Mouse (Mus musculus) kidney, postnatal 25 days (tissue): ENCODE measurements at regions not wholly inside any gene's neighbourhood (a gene's known extent, or its start where the extent isn't known, plus 50 kb on each side); places are given as distances from the start of the nearest gene placed in this dataset.
A peak's percentile ranks its signal among the peaks of the same experiment; 100 is the strongest.

Experiments
- DNase-seq, 2 experiments: peaks; one replicate each; pipeline ENCODE4 v3.0.0; 2021; ENCODE audit warnings: mixed read lengths in 2 of 2

DNA sequence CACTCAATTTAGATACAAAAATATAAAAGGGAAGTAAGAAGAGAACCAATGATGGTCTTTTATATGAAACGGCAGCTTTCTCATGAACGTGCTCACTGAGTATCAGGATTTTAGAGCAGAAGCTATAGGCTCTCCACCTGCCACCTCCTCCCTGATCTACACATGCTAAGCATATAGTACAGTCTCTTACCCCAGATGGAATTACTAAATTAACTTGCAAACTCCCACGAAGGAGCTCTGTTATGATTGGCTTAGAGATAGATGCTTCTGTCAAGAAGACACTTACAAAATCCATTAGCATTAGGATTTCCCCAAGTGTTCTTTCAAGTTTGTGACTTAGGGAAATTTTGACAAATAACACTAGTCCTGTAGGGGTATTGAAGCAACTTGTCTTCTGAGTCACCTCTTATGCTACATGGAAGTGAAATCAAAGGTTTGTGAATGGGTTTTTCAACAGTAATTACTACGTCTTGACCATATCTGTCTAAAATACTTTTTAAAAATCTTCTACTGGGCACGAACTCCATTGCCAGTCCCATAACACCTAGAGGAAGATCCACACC is 60.6 kb downstream of the Crygs start:
- no peak for DNase-seq

DNA sequence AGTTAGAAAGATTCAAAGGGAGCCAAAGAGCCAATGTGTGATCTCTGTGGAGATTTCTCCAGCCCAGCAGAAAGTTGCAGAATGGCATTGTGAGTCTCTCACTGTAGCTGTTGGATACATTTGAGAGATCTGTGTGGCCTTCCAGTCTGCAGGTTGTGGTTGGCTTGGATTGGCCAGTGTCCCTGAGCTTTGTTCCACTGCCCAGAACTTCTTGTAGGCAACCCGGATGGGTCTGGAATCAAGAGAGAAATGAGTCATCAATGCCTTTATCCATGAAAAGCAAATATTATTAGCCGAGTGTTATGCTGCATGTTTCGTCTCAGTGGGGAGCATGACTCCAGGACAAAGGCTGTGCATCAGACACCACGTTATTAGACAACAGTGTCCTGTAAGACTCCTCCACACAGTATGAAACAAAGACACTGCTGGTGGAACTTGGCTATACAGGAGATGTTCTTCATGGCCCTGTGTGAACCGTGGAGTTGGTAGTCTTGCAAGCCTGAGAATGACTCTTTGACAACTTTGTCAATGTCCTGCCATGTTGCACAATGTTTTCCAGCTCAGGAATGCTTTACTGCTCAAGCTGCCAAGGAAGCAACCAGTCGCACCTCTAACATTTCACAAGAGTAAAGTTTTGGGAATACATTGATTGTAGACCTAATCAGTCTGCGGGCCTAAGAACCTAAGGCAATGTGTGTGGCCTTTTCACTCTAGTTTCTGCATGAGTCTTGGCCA is 67.1 kb downstream of the Crygs start:
- no peak for DNase-seq

DNA sequence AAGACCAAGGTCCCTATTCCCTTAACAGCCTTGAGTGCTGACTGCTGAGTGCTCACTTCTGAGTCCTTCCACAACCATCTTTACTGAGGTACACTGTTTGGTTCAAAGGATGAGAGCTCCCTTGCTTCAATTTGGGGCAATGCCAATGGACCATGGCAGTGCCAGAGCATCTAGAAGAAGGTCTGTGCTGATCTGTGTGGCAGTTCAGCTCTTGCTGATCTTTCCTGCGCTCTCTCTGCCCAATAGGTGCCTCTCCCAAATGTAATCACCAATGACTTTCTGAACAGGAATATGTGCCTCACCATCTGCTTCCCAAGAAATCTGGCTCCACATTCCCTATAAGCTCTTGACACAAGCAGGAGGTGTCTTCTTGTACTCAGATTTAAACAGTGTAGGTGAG is 67.9 kb downstream of the Crygs start:
- no peak for DNase-seq

DNA sequence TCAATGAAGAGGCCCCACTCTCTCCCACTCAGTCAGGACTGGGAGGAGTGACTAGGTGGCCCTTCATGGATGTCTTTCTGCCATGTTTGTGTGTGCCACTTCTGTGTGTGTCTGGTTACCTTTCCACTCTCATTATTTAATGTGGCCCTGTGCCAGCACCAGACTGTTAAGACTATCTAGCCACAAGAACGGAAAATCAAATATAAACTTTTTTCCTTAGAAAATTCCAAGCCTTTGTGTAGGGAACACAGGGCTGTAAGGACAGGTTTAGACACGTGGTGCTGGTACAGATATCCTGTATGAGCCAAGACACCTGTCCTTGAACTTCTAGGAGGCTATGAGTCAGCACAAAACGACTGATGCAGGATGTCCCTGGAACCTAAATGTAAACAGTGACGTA is 69.9 kb downstream of the Crygs start:
- no peak for DNase-seq

DNA sequence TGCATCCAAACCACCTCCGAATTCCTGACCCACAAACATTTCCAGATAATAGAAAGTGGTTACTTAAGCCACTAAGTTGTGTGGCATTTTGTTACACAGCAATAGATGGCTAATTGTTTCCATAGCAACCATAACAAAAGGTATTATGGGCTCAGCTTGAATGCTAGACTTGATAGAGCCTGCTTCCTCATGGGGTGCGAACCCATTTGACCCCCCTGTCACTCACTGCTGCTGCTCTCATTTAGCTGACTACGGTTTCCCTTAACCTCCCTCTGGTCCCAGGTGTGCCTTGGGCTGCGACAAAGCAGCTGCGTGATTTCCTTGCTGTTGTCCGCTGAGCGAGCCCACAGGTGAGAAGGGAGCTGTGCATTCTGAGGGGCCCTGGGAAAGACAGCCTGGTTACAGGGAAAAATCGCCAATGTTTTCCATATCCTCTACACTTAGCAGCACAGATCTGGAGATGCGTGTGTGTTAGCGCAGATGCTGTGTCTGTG is 76.8 kb downstream of the Crygs start:
- no peak for DNase-seq

DNA sequence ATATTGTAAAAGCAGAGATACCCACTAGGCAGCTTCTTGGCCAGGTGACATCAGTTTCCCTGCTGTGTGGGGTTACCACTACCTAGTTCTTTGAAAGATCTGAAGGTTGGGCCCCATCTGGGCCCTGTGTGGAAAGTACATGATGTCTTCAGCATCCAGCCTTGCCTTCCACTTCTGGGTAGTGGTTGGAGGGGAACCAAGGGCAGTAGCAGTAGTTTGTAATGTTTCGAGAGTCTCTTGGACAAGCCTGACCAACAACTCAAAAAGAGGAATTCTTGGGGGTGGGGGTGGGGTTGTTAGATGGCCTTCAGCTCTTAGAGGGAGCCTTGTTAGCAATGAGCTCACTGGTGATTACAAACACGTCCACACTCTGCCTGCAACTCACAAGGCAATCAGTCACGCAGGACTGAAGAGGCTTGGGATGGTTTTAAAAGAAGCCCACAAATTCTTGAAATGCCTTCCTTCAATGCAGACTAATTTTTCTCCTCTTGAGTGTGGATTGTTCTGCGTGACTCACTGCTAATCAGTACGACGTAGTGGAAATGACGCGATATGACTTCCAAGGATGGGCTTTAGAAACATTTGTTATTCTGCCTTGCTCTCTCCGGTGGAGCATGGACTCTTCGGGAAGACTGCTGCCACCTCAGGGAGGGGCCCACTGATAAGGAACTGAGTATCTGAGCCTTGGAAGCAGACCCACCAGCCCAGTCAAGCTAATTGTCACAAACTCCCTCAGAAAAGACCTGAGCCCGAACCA is 76.9 kb upstream of the Dgkg start:
- no peak for DNase-seq

DNA sequence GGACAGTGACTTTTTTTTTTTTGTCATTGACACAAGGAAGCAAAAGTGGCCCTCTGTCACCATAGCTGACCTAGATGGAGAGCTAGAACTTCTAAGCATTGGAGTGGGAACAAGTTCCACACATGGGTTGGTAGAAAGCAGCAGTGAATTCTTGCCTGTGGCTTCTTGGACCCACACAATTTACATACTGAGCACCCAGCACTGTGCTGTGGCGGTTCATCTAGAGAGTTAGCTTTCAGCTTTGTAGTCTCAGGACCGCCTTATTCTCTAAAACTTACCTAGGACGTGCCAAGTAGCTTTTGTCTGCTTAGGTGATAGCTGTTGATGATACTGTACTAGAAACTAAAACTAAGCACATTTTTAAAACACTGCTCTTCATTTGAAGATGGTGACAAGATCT is 72.1 kb upstream of the Dgkg start:
- DNase-seq = no peak

DNA sequence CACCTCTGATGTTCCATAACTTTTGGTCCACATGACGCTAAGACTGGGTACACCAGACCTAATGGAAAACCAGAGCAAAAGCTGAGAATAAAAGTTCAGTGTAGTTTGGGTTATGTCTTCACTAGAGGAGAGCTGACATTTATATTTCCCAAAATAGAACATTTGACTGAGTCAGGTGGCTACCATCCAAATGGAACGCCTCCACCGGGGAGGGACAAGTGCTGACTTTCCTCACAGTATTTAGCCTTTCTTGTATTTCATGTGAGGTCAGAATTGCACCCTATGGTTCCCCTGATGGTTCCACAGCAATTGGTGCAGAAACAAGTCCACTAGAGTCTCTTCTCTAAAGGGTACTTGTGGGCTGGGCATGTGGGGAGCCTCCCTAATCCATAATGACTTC is 68.2 kb upstream of the Dgkg start:
- DNase-seq = no peak

DNA sequence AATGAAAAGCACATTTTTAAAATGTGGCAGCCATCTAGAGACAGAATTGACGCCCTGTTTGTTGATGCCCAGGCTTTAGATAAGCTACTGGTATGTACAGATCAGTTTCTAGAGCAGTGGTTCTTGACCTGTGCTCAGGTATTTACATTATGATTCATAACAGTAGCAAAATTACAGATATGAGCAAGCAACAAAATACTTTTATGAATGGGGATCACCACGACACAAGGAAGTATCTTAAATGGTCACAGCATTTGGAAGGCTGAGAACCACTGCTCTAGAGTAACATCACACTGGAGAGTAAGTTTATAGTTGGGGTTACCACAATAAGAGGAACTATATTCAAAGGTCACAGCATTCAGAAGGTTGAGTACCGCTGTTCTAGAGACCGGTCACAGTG is 66.3 kb upstream of the Dgkg start:
- DNase-seq = no peak

DNA sequence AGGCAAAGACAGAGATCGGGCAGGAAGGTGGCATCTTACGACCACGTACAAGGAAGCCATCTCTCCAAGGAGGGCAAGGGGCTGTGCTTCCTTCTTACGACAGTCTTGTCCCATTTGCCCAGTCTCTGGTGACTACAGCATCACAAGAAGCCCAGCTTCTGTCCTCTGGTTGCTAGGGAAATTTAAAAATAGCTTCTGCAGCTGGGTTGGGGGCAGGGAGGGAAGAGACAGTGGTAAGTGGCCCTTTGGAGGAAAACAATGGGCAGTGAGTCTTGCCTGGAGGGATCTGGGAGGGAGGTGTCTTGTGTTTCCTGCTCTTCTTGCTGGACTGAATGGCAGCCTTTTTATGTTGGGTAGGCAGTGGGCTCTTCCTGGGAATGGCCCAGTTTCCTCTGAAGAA is 62.8 kb upstream of the Dgkg start:
- no peak for DNase-seq

DNA sequence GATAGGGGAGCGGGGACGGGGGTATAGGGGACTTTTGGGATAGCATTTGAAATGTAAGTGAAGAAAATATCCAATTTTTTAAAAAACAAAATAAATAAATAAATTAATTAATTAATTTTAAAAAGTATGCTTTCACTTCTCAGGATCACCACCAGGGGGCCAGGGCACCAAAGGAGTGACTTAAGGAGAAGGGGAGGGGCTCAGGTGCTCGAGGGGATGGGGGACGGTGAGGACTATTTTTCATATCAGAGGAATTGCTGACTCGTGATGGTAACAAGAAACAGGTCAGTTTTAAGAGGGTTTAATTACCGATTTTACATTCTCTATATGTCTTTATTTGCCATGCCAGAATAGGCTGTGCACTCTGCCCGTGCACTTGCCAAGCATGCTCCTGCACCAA is 62.3 kb upstream of the Dgkg start:
- DNase-seq = peak in 1 of 2 experiments; percentile 5

DNA sequence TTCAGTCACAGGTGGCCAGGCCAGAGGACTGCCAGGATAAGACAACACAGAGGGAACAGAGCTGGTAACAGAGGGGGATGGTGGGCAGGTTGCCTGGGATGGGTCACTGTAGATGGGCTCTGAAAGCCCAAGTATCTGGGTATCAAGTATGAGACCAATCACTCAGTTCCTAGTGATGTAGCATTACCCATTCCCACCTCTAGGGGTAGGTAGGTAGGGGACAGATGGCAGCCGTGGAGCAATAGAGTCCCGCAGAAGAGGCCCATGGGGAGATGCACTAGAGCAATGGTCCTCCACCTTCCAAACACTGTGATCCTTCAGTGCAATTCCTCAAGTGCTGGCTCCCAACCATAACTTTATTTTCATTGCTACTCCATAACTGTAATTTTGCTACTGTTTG is 60.4 kb upstream of the Dgkg start:
- DNase-seq = no peak

DNA sequence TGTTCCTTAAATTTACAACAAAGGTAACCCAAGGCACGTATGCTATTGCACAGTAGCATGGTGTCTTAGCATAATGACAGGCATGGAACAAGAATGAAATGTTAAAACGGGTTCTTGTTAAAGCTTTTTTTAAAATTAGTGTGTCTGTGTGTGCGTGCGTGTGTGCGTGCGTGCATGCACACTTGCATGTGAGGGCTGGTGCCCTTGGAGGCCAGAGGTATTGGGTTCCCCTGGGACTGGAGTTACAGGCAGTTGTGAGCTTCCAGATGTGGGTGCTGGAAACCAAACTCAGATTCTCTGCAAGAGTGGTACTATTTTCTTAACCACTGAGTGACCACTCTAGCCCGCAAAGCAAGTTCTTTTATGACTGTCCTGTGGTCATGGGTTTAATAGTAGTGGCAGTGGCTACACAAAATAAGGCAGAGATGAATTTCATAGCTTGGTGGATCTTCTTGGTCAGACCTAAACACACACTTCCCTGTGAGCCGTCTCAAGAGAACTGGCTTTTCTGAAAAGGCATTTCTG is 59.3 kb upstream of the Dgkg start:
- DNase-seq = no peak

DNA sequence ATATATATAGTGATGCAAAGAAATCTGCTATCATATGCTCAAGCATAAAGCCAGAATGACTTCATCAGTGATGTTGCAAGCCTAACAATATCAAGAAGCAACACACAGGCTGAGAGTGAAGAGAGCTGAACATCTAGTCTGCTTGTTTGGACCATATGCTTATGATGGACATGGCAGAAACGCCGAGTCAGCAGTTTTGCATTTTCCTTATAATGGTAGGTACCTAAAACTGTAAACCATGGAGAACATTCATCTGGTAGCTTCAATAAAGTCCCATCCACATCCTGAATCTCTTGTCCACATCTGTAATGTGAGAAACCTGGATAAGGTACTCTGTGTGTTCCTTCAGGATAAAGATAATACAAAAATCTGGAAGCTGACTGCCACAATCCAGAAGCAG is 57.3 kb upstream of the Dgkg start:
- DNase-seq = no peak

DNA sequence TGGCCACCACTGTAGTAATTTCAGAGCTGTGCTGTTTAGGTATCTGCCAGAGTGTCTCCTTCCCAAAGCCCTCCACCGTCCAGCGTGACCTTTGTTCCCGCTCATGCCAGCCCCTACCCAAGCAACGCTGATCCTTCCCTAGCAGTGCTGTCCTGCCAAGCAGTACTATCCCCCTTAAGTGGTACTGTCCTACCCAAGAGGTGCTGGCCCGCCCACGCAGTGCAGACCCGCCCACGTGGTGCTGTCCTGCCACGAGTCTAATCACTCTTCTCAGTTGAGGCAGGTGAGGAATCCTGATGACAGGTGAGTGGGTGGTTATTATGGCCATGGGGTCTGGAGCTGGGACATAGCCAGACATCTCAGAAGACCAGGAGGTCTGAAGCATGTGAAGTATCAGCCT is 51.7 kb upstream of the Dgkg start:
- no peak for DNase-seq
